Mouse (Mus musculus): ENCODE data around the gene Mprip. TPM values are rescaled to one million over a fixed set of nuclear protein-coding genes. Genes with fewer than 3 reads are reported as not detected.

Gene Mprip
- polyA plus RNA-seq, 2 experiments, result 87.1 to 122 TPM

GRCm38 (mm10) chr11:59775435-59776148 lies 114.5 kb downstream of the Mprip start:
- H3K9ac ChIP-seq (ENCODE audit: low read depth, low read length, severe bottlenecking), result no peak overlapping the region
- no peak for TF ChIP-seq POLR2A (IDR thresholded peaks at IDR 0.05; ENCODE audit: borderline replicate concordance, extremely low read depth, insufficient read depth, insufficient read length)
- no peak overlapping the region for H3K4me2 ChIP-seq (replicated peaks; ENCODE audit: low read depth, low read length, severe bottlenecking)
- no peak for ATAC-seq (ENCODE audit: low FRiP score, low read depth)
- peaks cover 70% of the 10 kb centered on the region for H3K36me3 ChIP-seq (ENCODE audit: control insufficient read depth, insufficient read depth, low read length)
- no peak overlapping the region for H3K4me3 ChIP-seq (replicated peaks; ENCODE audit: low read length)
- no peaks in the 10 kb centered on the region for H3K27me3 ChIP-seq (ENCODE audit: control insufficient read depth, insufficient read depth, low read length)
- H3K4me1 ChIP-seq (ENCODE audit: control insufficient read depth, insufficient read depth, low read length), result no peaks in the 10 kb centered on the region
- no peak for DNase-seq (ENCODE audit: low spot score)
- H3K27ac ChIP-seq (replicated peaks; ENCODE audit: low read depth, low read length), result no peak overlapping the region
- no peaks in the 10 kb centered on the region for H3K9me3 ChIP-seq (ENCODE audit: control insufficient read depth, low read length)
- 85% methylated on average over 13 of the region's 13 CpGs for WGBS

GRCm38 (mm10) chr11:59777259-59777658 lies 116.2 kb downstream of the Mprip start:
- Histone ChIP-seq H3K36me3 (ENCODE audit: control insufficient read depth, insufficient read depth, low read length) (peaks cover 54% of the 10 kb centered on the region), H3K4me1 (ENCODE audit: control insufficient read depth, insufficient read depth, low read length) (no peaks in the 10 kb centered on the region), H3K27ac (replicated peaks; ENCODE audit: low read depth, low read length) (no peak overlapping the region), H3K4me2 (replicated peaks; ENCODE audit: low read depth, low read length, severe bottlenecking) (no peak overlapping the region), H3K4me3 (replicated peaks; ENCODE audit: low read length) (no peak overlapping the region), H3K27me3 (ENCODE audit: control insufficient read depth, insufficient read depth, low read length) (no peaks in the 10 kb centered on the region), H3K9ac (ENCODE audit: low read depth, low read length, severe bottlenecking) (no peak overlapping the region), H3K9me3 (ENCODE audit: control insufficient read depth, low read length) (no peaks in the 10 kb centered on the region)
- ATAC-seq (ENCODE audit: low FRiP score, low read depth), result no peak
- no peak for DNase-seq (ENCODE audit: low spot score)
- WGBS, result 86% methylated on average over 5 of the region's 5 CpGs
- TF ChIP-seq POLR2A (IDR thresholded peaks at IDR 0.05; ENCODE audit: borderline replicate concordance, extremely low read depth, insufficient read depth, insufficient read length), result no peak

- peaks cover 45% of the 10 kb centered on the region for H3K36me3 ChIP-seq (ENCODE audit: control insufficient read depth, insufficient read depth, low read length)
- DNase-seq (ENCODE audit: low spot score) (peak; percentile 50), ATAC-seq (ENCODE audit: low FRiP score, low read depth) (peak; percentile 48; the same call in 1 of the 2 replicates)
- H3K4me1 ChIP-seq (ENCODE audit: control insufficient read depth, insufficient read depth, low read length), result no peaks in the 10 kb centered on the region
- TF ChIP-seq POLR2A (IDR thresholded peaks at IDR 0.05; ENCODE audit: borderline replicate concordance, extremely low read depth, insufficient read depth, insufficient read length), result no peak
- no peaks in the 10 kb centered on the region for H3K9me3 ChIP-seq (ENCODE audit: control insufficient read depth, low read length)
- no peak overlapping the region for H3K4me3 ChIP-seq (replicated peaks; ENCODE audit: low read length)
- no peak overlapping the region for H3K4me2 ChIP-seq (replicated peaks; ENCODE audit: low read depth, low read length, severe bottlenecking)
- 58% methylated on average over 9 of the region's 9 CpGs for WGBS
- no peak overlapping the region for H3K9ac ChIP-seq (ENCODE audit: low read depth, low read length, severe bottlenecking)
- H3K27ac ChIP-seq (replicated peaks; ENCODE audit: low read depth, low read length), result no peak overlapping the region
- H3K27me3 ChIP-seq (ENCODE audit: control insufficient read depth, insufficient read depth, low read length), result no peaks in the 10 kb centered on the region
These were observed 117.2 kb downstream of the Mprip start for GRCm38 (mm10) chr11:59778181-59778873.

GRCm38 (mm10) chr11:59778874-59779223 lies 117.7 kb downstream of the Mprip start:
- Histone ChIP-seq H3K4me2 (replicated peaks; ENCODE audit: low read depth, low read length, severe bottlenecking) (no peak overlapping the region), H3K27ac (replicated peaks; ENCODE audit: low read depth, low read length) (no peak overlapping the region), H3K4me3 (replicated peaks; ENCODE audit: low read length) (no peak overlapping the region), H3K9me3 (ENCODE audit: control insufficient read depth, low read length) (no peaks in the 10 kb centered on the region), H3K36me3 (ENCODE audit: control insufficient read depth, insufficient read depth, low read length) (peaks cover 39% of the 10 kb centered on the region), H3K27me3 (ENCODE audit: control insufficient read depth, insufficient read depth, low read length) (no peaks in the 10 kb centered on the region), H3K9ac (ENCODE audit: low read depth, low read length, severe bottlenecking) (no peak overlapping the region), H3K4me1 (ENCODE audit: control insufficient read depth, insufficient read depth, low read length) (no peaks in the 10 kb centered on the region)
- DNase-seq (ENCODE audit: low spot score) (no peak), ATAC-seq (ENCODE audit: low FRiP score, low read depth) (no peak)
- no peak for TF ChIP-seq POLR2A (IDR thresholded peaks at IDR 0.05; ENCODE audit: borderline replicate concordance, extremely low read depth, insufficient read depth, insufficient read length)
- 79% methylated on average over 1 of the region's 1 CpGs for WGBS

DNA sequence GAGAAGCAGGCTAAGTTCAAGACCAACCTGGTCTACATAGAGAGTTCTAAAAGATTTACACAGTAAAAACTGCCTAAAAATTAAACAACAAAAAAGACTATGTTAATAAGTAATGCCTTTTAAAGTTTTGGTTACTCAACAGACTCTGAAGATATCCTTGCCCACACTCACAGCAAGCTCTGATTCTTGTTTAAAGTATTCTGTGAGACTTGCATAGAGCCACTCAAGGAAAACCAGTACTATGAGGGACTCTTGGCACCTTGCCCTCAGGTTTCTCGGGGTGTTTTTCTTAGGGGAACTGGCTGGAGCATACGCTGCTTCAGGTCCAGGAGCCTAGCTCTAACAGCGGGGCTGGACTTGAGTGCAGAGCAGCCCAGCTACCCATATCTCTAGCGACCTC lies 118.3 kb downstream of the Mprip start:
- Histone ChIP-seq H3K27ac (replicated peaks; ENCODE audit: low read depth, low read length) (no peak overlapping the region), H3K4me3 (replicated peaks; ENCODE audit: low read length) (no peak overlapping the region), H3K27me3 (ENCODE audit: control insufficient read depth, insufficient read depth, low read length) (no peaks in the 10 kb centered on the region), H3K4me2 (replicated peaks; ENCODE audit: low read depth, low read length, severe bottlenecking) (no peak overlapping the region), H3K36me3 (ENCODE audit: control insufficient read depth, insufficient read depth, low read length) (peaks cover 34% of the 10 kb centered on the region), H3K4me1 (ENCODE audit: control insufficient read depth, insufficient read depth, low read length) (no peaks in the 10 kb centered on the region), H3K9ac (ENCODE audit: low read depth, low read length, severe bottlenecking) (no peak overlapping the region), H3K9me3 (ENCODE audit: control insufficient read depth, low read length) (no peaks in the 10 kb centered on the region)
- 86% methylated on average over 4 of the region's 4 CpGs for WGBS
- DNase-seq (ENCODE audit: low spot score), result no peak
- TF ChIP-seq POLR2A (IDR thresholded peaks at IDR 0.05; ENCODE audit: borderline replicate concordance, extremely low read depth, insufficient read depth, insufficient read length), result no peak
- ATAC-seq (ENCODE audit: low FRiP score, low read depth), result no peak
